Mouse (Mus musculus) frontal cortex, adult (tissue): ENCODE measurements at regions not wholly inside any gene's neighbourhood (a gene's known extent, or its start where the extent isn't known, plus 50 kb on each side); places are given as distances from the start of the nearest gene placed in this dataset.

Experiments
- ATAC-seq: cut with Nextera tagmentation; 2 replicates; pipeline ENCODE4 v1.9.2; 2017; ENCODE audit warnings: mild to moderate bottlenecking, moderate library complexity, mixed read lengths; ENCODE audit not compliant: low TSS enrichment

GRCm38 (mm10) chr7:65244936-65245335 lies 88.6 kb upstream of the Fam189a1 start:
- ATAC-seq, result no peak

GRCm38 (mm10) chr7:65241208-65241607 lies 84.8 kb upstream of the Fam189a1 start:
- peak; percentile 96 for ATAC-seq

- ATAC-seq, result peak; percentile 60
Measured at GRCm38 (mm10) chr7:65235701-65236100, 79.3 kb upstream of the Fam189a1 start.

GRCm38 (mm10) chr7:65233681-65234080 lies 77.3 kb upstream of the Fam189a1 start:
- ATAC-seq, result no peak

GRCm38 (mm10) chr7:65229306-65229705 lies 72.9 kb upstream of the Fam189a1 start:
- no peak for ATAC-seq

GRCm38 (mm10) chr7:65226218-65226617 lies 69.8 kb upstream of the Fam189a1 start:
- ATAC-seq, result no peak

- peak; percentile 72; the same call in 1 of the 2 replicates for ATAC-seq
Measured at GRCm38 (mm10) chr7:65213216-65213925, 57.0 kb upstream of the Fam189a1 start.

GRCm38 (mm10) chr7:65207240-65207639 lies 50.9 kb upstream of the Fam189a1 start:
- no peak for ATAC-seq
